Mouse (Mus musculus): ENCODE data around the gene Gm906.
"Not testable (repeated sequence)": the region's sequence is repeated elsewhere in the genome, so short reads cannot be mapped to it uniquely, and the experiment has no call there.

DNA sequence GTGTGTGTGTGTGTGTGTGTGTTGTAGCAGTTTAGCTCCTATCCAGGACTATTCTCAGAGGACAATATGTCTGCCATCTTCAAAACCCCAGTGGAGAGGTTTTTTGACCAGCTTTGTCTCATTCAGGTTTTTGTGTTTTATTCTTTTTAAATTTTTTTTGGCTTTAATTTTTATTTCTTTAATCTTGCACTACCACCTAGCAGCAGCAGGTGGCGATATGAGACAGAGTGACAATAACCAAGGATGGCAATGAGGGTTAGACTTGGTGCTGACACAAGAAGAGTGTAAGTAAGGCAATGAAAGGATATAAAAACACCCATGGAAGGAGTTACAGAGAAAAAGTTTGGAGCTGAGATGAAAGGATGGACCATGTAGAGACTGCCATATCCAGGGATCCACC is 38.3 kb downstream of the Gm906 start:
- not testable (repeated sequence) for TF ChIP-seq CTCF (IDR thresholded peaks at IDR 0.05; ENCODE audit: control insufficient read depth, insufficient read depth, low read length); POLR2A (IDR thresholded peaks at IDR 0.05; ENCODE audit: borderline replicate concordance, control insufficient read depth, low read depth, low read length)

Measured in bone marrow, adult 2 months (tissue).